Mouse (Mus musculus) kidney, embryonic 14.5 days (tissue): ENCODE data around the gene N4bp2l1. TPM values are rescaled to one million over a fixed set of nuclear protein-coding genes. Genes with fewer than 3 reads are reported as not detected.

Experiments used
- polyA plus RNA-seq: library from polyadenylated mRNA; unstranded; fragments of >200 nt; fragmentation: Nextera tagmentation; extraction: Ambion mirVana; gene quantifications from 2 replicates; pipeline ENCODE4 v1.2.1, GENCODE M21; 2014

The N4bp2l1 gene
- polyA plus RNA-seq, 1 experiment from 2014 or later = 5.5 TPM

Other genes starting within 250 kb of the N4bp2l1 start
- gene Zar1l, start 79.0 kb downstream of the N4bp2l1 start, polyA plus RNA-seq = not detected in 2 replicates
- 24.5 and 28.6 TPM in 2 replicates for gene Brca2, start 74.6 kb downstream of the N4bp2l1 start, polyA plus RNA-seq
- 44.2 and 49.6 TPM in 2 replicates for gene N4bp2l2, start 69.0 kb upstream of the N4bp2l1 start, polyA plus RNA-seq
- 36.1 and 53.6 TPM in 2 replicates for gene Pds5b, start 76.6 kb upstream of the N4bp2l1 start, polyA plus RNA-seq